Mouse (Mus musculus) adrenal gland, adult 2 months (tissue): ENCODE results near the gene Smim12. TPM values are rescaled to one million over a fixed set of nuclear protein-coding genes. Genes with fewer than 3 reads are reported as not detected.

Experiments
- DNase-seq: peaks from one replicate; pipeline ENCODE4 v3.0.0; 2021
- polyA plus RNA-seq: library from polyadenylated mRNA; depleted of rRNA; stranded (reverse); fragments of >200 nt; gene quantifications from 2 replicates; pipeline ENCODE4 v1.2.3, GENCODE M21; 2012
- total RNA-seq, 2 experiments: library from RNA; stranded (reverse); gene quantifications; 2 replicates each; pipeline ENCODE4 v1.2.3; 2021

The Smim12 gene
- total and polyA plus RNA-seq, 3 experiments, result 46.8 to 68.0 (median 50.4) TPM

DNA sequence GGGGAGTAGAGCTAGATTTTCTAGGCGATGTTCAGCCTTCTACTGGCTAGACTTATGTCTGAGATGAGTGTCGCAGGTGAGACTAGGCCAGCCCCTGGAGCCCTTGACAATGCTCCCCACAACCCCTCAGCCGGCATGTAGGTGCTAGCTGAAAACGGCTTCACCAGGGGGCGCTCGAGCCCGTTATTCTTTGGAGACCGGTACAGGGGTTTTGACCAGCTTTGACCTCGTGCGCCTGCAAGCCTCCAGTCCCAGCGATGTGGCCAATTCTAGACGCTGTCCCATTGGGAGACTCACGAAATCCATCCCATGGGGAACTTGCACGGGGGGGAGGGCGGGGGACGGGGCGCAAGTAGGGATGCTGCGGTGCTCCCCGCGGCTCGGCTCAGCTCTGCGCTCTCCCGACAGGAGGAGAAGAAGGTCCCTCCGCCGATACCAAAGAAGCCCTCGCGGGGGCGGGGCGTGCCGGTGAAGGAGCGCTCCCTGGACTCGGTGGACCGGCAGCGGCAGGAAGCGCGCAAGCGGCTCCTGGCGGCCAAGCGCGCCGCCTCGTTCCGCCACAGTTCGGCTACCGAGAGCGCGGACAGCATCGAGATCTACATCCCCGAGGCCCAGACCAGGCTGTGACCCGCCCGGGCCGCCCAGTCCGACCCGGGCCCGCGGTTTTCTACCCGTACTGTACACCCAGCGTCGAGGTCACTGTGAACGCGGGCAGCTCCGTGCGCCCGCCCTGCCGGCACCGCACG lies 7.7 kb upstream of the Smim12 start:
- peak; percentile 87 for DNase-seq

DNA sequence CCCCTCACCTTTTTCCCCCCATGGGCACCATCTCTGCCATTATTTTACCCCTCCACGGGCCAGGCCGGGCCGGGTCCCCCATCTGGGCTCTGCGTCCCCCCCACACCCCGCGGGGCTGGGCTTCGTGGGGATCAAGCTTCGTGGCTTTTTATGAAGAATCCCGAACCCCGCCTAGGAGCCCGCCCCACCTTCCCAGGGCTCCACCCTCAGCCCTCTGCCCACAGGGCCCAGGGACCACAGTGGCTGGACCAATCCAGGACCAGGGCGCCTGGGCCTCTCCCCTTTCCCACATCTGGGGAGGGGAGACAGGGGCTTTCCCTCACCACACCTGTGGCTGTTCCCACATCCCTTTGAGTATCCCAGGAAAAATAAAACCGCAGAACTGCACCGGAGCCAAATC lies 7.0 kb upstream of the Smim12 start:
- no peak for DNase-seq

DNA sequence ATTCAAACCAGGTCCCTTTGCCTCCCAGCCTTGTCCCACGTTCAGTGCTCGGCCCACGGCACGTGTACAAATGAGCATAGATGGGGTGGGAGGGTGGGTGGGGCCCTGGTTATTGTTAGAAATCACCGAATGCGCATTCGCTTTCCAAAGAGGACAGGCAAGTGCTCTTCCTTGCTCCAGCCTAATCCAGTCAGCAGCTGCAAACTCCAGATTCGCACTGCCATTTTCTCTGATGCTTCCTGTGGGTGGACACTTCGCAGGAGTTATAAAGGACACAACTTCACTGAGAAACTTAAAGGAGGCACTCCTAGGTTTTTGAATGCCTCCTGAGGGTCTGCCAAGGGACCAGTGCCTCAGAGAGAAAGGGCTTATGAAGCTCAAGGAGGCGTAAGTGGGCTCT lies 6.3 kb upstream of the Smim12 start:
- no peak for DNase-seq

DNA sequence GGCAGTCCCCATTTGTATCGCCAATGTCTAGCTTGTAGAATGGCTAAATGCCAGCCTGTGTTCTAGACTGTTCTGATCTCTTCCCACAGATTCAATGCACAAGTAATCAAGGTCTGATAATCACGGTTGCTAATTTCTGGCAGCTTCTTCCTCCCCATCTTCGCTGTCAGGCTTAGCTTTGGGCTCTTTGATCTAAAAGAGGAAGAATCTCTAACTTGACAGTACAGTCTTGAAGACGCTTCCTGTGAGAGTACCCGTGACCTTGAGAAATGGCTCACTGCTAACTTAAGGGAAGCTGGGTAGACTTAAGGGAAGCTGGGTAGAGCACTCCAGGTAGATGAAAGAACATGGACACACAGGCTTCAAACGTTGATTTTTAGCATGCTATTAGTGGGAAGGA lies 888 bp upstream of the Smim12 start:
- no peak for DNase-seq

DNA sequence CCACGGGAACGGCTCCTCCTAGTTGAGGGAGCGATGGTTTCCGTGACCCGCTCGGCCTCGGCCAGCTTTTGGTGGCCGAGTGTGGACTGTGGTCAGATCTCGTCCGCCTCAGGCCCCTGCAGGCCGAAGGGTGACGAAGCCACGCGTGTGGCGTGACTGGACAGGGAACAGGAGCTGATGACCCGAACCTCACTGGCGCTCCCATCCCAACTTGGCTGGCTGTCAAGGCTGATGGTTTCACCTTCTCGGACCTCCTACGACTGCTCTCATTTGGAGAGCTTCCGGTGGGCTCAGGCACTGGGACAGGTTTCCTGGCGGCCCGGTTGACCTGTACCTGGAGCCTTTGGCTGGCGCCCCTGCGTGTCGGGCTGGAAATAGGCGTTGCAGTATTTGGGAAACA lies 369 bp downstream of the Smim12 start:
- DNase-seq, result no peak

DNA sequence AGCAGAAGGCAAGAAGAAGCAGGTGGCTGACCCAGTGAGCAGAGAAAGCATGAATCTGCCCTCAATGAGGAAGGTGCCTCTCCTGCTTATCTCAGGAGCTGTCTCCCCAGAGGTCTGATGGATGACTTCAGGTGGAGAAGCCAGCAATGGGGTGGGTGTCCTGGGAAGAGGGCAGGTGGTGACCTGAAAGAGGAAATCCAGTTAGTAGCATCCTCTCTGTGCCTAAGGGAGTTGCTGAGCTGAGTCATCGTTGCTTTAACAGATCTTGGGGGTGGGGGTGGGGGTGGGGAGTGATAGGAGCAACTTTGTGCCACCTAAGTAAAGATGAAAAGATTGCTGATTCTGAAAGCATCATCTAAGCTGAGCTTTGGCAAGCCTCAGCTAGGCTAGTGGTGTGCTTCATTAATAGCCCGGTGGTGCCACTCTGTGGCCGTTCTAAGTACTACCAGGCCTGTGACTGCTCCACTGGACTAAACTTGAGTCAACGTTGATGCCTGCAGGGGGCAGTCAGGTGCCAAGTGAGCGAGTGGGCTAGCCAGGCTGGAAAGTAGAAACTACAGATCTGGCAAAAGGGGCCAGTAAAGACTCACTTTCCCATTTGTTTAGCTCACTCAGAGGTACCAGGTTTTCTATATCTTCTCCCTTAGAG lies 6.2 kb downstream of the Smim12 start:
- peak; percentile 93 for DNase-seq

DNA sequence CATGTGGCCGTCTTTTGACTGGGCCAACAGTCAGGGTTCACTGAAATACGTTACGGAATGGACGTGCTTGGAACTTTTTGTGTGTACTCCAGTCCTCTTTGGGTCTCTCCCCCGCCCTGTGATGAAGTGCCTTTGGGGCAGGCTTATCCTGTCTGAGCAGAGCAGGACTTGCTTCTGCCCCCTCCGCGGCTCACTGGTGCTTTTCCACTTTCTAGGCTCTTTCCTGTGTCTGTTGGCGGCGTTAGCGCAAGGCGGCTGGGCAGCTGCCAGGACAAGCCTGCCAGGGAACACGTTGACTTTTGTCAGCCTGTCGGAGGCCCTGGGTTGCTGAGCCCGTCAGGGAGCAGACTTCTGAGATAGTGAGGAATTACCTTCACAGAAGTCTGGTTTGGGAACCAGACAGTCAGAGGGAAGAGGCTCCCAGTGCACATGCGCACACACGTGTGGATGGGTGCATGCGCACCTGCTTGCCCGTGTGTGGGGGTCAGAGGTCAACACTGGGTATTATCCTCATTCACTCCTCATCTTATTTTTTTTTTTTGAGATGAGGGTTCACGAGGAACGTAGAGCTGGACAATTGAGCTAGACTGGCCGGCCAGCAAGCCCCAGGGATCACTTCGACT lies 8.5 kb downstream of the Smim12 start:
- DNase-seq, result peak; percentile 91

DNA sequence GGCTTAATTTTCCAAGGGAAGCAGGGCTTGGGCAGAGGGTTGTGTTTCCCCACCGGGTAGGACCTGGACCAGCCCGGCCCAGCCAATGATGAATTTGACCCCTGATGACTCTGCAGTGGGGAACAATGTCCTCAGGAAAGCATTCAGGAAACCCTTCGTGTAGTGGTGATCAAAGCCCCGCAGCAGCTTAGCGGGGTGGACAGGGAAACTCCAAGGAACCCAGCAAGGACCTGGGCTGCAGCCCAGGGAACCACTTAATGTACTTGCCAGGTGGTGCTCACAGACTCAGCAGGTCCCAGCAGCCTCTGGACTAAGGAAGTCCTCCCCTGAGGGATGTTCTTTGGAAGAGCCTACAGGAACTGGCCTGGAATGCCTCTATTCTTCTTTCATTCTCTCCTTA lies 13.2 kb downstream of the Smim12 start:
- no peak for DNase-seq

DNA sequence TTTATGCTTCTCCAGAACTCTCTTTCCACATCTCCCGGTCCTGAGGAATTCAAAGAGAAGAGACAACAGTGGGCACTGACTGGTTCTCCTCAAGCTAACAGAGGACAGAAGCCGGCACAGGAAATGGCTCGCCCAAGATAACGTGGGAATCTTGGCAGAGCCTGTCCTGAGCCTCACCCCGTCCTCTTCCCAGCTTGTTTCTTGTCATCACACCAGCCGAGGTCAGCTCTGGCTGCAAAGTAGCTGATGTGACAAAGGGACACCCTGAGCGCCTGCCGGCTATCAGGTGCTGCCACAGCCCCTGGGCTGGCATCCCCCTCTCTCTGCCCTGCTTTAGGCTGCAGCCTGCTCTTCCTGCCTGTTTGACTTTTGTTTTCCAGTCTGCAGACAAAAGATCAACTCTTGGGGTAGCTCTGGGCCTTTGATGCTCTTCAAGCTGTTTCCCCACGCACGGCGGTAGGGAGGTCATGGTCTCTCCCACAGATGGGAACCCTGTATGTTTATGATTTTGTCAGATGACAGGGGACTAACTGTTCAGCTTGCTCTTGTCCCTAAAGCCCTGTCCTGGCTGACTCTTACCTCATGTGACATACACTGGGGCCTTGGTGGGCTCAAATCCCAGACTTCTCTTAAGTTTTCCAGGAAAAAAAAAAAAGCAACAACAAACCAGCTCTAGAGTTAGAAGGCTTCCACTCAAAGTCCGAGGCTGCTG lies 14.8 kb downstream of the Smim12 start:
- no peak for DNase-seq

DNA sequence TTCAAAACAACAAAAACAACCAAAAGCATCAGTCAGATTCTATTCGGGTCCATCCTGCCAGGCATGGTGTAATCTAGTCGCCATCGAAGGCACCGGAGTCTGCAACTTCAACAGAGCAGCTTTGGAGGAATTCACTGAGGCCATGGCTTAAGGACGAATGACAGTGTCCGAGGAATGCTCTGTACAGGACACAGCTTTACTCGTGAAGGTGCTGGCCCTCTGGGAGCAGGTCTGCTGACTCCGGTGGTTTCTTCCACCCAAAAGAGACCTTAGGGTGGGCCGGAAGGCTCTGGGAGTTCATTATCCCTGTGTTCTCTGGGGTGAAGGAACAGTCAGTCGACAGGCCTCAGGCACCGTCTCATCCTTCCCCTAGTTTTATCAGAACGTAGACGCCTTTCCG lies 18.0 kb downstream of the Smim12 start:
- no peak for DNase-seq

DNA sequence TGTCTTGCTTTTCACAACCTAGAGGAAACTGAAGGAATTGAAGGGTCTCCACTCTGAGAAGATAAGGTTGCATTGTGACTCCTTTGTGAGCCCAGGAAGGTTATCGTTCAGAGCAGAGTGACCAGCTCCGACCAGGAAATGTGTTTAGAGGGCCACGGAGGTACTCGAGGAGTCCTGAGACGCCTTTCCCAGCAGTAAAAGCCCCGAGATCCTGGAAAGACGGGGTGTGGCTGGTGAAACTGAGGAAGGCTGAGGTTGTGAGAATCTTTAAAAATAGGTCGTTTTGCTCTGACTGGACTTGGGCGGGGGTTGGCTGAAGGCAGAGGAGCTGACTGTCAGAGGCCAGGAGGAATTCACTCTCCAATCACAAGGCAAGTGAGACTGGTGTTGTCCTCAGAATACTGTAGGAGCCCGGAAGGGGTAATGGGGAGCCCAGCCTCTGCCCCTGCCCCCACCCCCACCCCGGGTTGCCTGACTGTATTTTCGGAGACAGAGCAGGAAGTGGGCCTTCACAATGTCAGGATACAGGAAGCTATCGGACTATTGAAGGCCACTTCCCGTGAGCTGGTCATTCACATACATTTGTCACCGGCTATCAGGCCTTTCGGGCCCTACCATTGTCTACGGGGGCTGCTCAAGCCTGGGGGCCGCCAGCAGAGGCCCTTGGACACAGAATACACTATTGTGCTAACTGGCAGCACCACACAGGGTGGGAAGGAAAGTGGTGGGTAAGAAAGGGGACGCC lies 20.0 kb downstream of the Smim12 start:
- peak; percentile 21 for DNase-seq

DNA sequence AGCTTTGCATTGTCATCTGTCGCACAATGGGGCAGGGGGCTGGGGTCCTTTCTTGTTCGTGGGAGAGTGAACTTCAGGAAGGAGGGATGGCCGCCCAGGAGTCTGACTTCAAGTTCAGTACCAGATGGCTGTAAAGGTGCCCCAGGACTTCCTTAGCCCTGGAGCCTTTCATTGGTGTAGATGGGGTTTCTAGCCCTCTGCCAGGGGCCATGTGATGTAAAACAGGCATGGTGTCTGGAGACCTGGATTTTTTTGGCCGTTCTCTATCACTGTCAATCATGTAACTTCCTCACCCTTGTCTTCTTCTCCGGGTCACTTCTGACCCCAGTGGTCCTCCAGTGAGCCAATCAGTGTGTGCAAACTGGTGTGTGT lies 20.6 kb downstream of the Smim12 start:
- DNase-seq, result no peak

DNA sequence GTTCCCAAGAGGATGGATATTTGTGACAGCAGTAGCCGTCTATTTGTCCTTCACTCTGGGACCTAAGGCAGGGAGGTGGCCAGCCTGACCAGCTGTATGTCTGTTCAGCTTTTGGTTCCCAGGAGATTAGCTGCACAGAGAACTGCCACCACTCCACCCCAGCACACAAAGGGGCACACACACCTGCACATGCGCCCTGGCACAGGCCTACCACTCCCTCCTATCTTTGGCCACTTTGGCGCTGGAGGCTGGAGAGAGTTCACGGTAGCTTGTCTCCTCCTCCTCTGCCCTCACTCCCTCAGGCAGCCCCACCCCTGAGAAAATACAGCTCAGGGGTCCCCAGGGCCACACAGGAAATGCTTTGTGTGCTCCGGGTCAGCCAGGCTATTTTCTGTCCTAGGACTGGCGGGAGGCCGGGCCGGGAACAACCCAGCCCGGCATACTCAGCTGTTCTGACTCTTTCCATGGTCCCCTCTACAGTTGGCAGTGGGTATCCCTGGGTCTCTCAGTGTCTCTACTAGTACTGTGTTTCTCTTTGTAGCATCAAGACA lies 34.9 kb downstream of the Smim12 start:
- DNase-seq, result peak; percentile 30

DNA sequence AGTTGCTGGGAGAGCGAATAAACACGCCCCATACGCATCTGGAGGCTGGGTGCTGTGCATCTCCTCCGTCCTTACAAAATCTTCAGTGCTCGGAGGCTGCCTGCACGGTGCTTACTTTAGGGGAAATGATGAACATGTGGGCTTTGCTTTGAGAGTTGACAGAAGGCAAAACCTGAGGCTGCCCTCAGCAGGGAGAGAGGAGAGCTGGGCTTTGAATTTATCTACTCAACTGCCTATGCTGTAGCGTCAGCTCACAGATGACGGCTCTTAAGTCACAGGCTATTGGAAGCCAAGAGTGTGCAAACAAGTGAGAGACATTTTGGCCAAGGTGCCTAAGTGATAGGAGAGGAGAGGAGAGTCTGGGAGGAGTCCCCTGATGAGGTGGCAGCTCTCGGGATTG lies 35.7 kb downstream of the Smim12 start:
- no peak for DNase-seq

DNA sequence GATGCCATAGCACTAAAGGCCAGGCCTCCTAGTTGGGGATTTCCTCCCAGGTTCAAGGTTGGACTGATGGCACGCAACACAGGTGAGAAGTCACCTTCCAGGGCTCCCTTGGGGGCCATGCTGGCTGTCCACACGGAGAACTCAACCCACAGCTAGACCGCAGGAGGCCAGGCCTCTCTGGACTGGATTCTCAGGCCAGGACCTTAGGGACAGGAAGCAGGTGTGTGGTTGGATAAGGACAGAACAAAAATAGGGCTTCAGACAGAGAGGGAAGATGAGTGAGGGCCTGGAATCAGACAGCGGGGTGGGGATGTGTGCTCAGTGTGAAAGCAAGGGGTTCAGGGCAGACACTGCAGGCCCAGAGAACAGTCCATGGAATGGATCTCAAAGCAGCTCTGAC lies 43.3 kb downstream of the Smim12 start:
- no peak for DNase-seq

DNA sequence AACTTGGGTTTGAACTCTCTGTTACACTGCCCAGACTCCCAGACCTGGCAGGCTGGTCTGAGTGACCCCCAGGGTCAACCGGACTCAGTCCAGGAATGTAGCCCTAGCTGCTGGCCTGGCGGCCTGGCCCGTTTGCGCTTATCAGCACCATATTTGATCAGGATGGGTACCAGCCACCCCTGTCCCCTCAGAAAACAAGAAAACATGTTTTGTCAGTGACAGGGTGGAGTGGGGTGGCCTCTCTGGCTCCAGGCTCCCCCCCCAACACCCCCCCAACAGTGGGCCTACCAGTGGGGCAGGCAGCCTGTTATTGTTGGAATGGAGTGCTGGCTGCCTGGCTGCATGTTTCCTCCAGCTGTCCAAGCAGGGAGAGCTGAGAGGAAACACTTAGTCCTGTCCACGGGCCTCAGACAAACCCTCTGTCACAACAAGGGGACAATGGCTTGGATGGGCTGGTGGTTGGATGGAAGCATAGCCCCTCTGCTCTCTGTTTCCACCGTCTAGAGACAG lies 45.5 kb downstream of the Smim12 start:
- DNase-seq, result no peak

DNA sequence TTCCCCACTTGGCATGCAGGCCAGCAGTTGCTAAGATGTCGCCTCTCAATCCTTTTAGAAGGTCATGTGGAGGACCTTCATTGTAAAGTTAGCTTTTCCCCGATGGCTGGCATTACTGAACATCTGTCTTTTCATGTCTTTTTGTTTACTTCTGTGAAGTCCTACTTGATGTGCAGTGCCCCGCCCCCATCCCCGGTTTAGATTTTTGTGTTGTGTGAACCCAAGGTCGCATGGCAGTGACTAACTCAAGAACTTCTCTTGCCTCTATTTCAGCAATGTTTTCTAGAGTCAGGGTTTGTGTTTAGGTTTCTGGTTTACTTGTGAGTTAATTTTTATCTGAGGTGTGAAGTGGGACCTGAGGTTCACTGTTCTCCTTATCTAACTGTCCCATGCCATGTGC lies 49.0 kb downstream of the Smim12 start:
- DNase-seq, result peak; percentile 25
